Mouse (Mus musculus) cerebellum, adult 8-10 months (tissue): ENCODE results near the gene Ppfia4.

ENCODE experiments used
- DNase-seq: peaks from one replicate; pipeline ENCODE4 v3.0.0; 2022

The Ppfia4 gene

DNA sequence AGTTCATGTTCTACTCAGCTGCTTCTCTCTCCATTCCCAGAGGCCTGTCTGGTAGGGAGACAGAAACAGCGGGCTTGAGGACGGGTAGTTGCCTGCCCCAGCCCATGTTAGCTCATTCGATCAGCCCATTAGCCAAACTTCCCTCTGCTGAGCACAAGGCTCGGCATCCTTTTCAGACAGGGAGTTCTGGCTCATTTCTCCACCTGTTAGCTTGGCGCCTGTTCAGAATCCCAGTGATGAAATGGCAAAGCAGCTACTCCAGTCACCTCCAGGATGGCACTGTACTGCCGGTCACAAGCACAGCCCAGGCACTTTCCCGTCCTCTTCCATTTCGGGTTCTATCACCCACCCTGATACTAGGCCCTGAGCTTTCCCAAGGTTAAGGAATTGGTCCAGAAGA is 35.5 kb downstream of the Ppfia4 start:
- peak; percentile 90 for DNase-seq

DNA sequence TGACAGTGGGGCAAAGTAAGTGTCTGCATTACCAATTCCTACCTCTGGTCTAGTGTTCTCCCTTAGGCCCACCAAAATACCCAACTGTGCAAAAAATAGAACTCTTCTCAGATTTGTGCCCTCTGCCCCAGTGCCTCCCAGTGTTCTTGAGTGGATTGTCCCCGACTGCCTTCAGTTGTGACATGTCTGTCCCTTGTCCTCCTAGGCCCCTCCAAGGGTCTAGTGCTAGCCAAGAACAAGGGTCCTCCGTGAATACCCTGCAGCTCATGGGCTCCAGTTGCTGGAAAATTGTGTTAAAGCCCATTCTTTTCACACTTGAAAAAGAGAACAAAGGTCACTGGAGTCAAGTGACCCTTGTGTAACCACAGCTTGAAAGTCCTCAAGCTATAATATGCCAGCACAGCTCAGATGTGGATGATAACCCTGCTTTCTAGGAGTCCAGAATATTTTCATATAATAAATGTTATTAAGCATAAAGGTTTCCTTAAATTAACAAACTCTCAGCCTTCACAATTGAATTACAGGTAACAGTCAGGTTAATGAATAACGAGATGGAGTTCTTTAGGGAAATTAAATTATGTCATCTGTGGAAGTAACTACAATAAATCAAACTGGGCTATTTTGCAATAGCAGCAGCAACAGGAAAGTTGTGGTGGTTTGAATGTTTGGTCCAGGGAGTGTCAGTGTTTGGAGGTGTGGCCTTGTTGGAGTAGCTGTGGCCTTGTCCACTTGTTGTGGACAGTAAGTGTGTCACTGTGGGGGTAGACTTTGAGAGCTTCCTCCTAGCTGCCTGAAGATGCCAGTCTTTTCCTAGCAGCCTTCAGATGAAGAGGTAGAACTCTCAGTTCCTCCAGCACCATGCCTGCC is 38.8 kb downstream of the Ppfia4 start:
- DNase-seq = no peak

DNA sequence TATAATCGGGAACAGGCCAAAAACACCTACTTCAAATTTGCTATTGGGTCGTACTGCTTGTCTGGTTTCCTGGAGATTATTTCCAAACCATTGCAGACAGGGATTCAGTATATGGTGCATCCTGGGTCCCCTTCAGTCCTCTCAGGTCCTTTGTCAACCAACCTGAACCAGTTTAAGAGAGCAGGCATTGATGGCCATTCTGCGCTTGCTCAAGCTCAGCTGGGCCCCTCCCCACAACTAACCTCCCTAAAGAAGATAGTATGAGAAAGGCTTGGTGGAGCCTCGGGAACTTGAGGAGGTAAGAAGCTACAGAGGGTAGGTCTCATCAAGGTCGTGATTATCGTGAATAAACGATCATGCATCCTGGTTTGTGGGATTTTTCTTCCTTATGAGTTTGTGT is 39.5 kb downstream of the Ppfia4 start:
- no peak for DNase-seq

DNA sequence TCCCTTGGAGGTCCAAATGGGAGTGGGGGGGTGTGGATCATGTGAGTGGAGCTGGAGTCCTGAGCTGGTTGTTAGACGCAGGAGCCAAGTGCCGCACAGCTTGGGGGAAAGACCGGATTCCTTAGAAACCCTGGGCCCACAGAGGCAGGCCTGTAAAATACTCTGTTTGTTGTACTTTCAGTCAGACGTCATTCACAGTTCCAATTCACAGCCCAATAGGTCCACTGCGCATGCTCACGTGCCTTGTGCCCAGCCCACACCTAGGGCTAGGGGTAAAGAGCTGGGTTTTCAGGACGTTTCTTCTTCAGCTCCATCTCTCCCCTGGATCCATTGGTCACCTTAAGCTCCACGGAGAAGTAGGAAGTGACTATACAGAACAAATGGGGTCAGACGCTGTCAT is 40.1 kb downstream of the Ppfia4 start:
- no peak for DNase-seq

DNA sequence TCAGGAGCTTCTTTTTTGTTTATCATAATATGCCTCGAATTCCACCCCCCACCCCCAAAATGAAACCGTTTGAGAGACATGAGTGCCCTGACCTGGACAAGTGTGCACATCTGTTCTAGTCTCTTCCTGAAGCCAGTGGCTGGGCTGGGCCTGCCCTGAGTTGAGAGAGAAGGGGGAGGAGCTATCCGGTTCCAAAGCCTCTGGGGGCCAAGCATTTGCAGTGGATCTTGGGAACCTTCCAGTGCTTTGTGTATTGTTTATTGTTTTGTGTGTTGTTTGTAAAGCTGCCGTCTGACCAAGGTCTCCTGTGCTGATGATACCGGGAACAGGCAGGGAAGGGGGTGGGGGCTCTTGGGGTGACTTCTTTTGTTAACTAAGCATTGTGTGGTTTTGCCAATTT is 40.7 kb downstream of the Ppfia4 start:
- no peak for DNase-seq

DNA sequence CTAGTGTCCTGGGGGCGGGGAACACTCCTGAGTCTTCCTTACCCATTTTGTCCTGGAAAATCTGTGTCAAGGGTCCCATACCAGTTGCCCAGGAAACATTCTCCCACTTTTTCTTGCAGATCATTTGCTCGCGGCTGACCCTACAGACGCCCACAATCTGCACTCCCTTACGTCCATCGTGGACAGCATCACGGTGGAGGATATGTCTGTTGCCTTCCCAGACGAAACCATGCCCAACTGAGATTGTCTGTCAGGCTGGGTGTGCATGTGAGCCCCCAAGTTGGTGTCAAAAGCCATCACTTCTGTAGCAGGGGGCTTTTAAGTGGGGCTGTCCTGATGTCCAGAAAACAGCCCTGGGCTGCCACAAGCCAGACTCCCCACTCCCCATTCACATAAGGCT is 41.2 kb downstream of the Ppfia4 start:
- no peak for DNase-seq

DNA sequence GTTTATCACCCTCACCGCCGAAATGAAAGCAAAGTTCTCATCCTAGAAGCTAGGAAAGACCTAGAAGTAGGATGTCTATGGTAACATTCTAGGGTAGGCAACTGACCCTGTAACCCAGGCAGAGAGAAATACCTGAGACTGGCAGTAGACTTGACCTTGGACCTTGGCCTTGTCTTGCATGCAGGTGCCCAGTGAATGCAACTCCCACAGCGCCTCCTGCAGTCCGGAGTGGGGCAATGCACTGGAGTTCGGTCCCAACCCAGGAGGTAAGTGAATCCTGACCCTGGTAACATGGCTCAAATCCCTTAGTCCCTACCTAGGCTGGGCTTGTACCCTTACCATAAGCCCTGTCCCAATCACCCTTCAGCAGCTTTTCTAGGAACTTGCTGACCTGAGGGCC is 41.8 kb downstream of the Ppfia4 start:
- peak; percentile 70 for DNase-seq

DNA sequence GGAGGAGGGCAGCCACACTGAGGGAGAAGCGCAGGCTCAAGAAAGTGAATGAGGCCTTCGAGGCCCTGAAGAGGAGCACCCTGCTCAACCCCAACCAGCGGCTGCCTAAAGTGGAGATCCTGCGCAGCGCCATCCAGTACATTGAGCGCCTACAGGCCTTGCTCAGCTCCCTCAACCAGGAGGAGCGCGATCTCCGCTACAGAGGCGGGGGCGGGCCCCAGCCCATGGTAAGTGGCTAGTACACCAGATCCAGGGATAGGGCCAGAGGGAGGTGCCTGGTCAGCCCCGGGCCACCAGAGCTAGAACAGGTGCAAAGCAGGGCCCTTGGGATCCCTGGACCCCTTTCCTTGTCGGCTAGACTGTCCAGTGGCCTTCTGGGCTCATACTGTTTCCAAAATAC is 42.4 kb downstream of the Ppfia4 start:
- DNase-seq = no peak

DNA sequence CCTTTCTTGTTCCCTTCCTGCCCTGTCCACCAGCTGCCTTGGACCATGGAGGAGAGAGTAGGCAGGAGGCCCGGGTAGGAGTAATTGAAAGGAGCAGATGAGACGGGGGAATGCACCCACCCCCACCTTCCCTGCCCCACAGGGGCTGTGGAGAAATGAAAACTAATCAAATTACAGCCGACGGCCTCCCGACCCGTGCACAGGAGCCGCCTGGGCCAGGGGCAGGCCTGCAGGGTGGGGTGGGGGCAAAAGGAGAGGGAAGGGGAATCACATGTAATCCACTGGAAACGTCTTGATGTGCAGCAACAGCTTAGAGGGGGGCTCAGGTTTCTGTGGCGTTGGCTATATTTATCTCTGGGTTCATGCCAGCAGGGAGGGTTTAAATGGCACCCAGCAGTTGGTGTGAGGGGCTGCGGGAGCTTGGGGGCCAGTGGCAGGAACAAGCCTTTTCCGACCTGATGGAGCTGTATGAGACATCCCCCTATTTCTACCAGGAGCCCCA is 43.1 kb downstream of the Ppfia4 start, which contains the start of gene Myog:
TSS of gene Myog (plus strand) at position 392 of the 502 bp plus-strand sequence.
- no peak for DNase-seq

DNA sequence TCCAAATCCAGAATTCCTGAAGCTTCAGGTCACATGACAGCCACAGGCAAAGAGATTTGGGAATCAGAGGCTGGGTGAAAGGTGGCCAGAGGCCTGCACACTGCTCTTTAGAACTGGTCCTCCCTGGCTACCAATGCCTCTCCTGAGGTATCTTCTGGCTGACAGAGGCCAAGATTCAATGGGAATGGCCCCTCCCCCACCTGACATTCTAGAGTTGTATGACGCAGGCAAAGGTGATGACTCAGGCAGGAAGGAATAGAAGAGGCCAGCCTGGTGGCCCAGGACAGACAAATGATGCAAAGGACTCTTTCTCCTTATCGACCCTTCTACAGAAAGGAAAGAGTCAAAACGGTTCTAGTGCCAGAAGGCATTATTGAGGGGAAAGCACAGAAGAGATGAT is 44.5 kb downstream of the Ppfia4 start:
- no peak for DNase-seq

DNA sequence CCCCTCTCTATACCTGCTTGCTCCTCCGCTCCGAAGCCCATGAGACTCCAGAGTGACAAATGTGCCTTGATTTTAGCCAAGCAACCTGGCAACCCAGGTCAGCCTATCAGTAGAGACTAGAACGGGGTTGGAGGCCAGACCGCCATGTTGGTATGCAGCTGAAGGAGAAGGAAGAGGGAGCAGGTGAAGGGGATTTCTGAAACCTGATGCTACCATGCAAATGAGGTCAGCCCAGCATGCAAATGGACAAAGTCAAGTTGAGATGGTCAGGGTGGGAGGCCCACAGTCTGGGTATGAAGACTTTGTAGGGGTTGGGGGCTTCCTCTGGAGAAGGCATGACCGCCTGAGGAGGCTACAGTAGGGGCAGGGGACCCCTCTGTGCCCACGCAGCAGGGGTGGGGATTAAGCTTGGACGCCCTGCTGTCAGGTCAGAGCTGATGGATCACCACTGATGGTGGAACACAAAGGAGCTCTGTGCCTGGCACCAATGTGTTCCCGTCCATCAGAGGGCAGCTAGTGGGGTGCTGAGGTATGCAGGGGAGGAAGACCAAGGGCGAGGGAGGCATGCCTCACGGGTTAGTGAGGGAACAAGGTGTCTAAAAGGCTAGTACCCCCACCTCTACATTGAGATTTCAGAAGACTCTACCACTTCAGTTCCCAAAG is 47.1 kb downstream of the Ppfia4 start:
- no peak for DNase-seq

DNA sequence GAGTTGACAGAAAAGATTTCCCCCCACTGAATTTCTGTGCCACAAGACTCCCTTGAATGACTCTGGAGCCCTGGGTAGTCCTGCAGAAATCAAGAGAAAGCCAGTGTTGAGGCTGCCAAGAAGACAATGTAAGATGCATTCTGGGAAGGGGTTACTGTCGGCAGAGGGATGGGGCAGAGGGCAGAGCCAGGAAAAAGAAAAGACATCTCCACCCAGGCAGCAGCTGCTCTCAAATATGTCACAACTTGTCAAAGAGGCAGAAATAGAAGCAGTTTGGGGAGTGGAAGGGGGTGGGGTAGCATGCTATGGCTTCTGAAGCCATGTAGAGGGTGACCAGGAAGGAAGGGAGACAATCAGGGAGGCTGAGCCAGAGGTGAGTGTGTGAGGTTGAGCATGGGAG is 49.6 kb downstream of the Ppfia4 start:
- DNase-seq = no peak

DNA sequence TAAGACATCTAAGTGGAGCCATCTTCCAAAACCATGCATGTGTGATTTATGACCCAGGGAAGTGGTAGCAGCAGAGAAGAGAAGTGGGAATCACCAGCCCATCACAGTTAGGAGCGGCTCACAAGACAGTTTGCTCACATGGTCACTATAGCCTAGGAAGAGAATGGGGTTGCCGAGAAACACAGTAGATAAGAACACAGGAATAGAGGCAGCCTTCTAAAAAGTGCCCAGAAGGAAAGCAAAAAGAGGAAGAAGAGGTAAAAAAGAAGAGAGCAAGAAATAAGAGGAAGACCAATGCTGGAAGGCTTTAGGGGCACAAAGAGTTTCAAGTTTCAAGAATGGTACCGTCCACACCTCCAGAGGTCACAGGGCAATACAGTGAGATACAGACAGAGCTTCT is 50.4 kb downstream of the Ppfia4 start:
- no peak for DNase-seq

DNA sequence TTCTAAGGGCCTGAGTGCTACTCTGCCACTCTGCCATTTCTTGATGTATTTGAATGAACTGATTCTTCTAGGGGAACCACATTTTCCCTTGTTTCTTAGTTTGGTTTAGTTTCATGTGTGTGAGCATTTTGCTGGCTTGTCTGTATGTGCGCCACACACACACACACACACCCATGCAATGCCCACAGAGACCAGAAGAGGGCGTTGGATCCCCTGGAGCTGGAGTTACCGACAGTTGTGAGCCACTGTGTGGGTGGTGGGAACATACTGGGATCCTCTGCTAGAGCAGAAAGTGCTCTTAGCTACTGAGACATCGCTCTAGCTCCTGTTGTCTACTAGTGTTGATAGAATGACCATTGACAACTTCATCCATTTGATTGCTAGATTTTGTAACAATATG is 51.2 kb downstream of the Ppfia4 start:
- DNase-seq = no peak

DNA sequence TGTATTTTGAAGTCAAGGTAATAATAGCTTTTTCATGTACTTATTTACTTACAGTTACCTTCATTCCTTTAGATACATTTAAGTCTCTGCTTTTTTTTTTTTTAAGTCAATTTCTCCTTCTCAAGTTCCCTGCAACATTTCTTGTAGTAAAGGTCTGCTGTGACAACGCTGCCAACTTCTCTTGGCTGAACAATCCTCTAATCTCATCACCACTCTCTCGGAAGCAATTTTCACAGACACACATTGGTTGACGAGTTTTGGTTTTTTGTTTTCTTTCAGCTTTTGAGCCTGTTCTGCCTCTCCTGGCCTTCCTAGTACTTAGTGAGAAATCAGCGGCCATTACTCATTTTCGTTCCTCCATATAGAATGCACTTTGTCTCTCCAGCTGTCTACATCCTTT is 52.6 kb downstream of the Ppfia4 start:
- DNase-seq = no peak

DNA sequence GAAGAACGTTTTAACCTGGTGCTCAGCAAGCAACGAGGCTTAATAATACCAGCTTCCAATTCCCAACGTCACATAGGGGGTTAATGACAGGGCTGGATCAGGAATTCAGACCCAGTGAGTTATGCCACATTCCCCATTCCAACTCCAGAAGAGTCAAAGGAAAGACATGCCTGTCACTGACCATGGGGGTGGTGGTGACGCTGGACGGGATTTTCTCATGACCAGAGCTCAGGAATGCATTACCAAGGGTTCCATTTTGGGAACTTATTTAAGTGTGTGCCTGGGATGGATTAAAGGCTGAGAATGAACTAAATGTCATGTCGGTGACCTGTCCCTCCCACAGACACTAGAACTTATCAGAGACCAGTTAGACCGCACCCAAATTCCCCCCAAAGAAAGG is 55.9 kb downstream of the Ppfia4 start:
- DNase-seq = no peak

DNA sequence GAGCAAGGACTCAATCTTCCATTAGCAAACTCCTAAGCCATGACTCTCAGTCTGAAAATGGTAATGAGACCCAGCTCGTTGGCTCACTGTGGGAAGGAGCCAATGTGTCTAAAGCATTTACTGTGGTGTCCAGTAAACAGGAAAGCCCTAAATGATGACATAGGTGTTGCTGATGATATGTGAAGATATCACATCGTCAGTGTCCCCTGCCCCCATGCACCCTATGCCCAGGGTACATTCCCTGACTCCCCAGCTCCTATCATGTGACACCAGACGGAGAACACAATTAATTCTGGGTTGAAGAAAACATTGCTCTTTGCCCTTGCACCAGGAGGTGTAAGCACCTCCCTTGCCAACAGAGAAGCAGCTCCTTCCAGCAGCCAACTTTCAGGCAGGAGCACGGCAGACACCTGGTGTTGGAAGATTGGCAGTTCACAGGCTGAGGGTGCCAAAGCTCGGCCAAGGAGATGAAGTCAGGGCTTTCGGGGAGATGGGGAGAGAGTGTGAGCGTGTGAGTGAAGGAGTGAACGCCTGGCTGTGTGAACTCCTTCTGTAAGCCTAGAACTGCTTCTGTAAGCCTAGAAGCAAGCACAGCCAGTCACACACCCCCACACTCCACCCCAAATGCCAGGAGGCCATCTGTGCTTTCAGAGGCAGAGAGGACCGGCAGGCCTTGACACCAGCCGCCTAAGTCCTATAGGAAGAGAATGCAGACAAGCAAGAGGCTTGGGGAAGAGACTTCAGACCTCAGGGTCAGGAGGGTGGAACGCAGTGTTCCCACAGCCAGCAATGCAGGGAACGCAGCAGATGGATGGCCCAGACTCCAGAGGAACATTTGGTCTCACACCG is 56.9 kb downstream of the Ppfia4 start:
- DNase-seq = peak; percentile 84

DNA sequence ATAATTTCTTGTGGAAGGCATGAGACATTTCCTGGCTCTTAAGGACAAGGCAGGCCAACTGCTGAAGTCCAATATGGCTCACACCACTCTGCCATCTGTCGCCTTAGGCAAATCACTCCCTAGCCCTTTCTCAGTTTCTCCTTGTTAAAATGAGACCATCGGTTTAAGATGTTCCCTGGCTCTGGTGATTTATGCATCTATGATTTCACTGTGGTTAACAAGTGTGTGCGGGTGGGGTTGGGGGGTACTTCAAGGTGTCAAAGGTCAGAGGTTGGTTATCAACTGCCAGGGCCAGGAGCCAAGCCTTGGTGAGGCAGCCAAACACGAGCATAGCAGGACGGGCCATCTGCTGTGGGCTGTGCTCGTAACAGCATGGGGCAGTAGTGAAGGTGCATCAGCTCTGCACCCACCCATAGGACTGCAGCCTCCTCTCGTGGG is 58.2 kb downstream of the Ppfia4 start:
- DNase-seq = peak; percentile 90

DNA sequence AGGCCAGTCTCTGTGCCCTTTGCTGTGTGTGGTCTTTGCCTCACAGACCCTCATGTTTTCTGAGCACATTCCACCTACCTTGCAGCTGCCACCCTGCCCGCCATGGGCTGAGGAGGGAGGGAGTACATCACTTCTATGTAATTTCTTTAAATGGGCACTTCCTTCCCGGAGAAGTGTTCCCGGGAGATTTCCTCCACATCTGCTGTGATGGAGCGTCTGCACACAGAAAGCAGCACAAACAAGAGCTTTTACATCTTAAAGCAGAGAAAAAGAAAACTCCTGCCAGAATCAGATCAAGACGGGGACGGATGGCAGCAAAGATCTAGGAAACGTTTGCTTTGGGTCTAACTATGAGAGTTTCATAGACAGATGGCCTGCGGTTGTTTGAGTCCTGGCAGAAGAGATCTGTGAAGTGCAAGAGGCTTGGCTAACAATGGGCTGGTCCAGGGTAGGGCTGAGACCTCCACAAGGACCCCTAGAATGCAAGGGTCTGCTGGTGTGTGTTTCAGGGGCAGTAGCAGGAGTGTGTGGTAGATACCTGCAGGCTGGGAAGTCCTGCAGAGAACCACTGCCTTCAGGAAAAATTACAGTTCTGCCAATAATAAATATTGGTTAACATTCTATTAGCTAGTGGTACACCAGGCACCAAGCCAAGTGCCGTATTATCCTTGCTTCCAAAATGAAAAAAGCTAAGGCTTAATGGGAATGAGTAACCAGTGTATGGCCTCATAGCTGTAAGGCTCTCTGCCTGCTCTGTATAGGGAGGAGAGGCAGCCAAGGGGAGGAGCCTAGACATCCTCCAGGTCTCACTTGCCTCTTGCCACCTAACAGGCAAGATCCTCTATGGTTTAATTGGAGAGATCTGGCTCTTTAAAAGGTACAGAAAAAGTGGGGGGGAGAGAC is 59.0 kb downstream of the Ppfia4 start:
- DNase-seq = peak; percentile 73

DNA sequence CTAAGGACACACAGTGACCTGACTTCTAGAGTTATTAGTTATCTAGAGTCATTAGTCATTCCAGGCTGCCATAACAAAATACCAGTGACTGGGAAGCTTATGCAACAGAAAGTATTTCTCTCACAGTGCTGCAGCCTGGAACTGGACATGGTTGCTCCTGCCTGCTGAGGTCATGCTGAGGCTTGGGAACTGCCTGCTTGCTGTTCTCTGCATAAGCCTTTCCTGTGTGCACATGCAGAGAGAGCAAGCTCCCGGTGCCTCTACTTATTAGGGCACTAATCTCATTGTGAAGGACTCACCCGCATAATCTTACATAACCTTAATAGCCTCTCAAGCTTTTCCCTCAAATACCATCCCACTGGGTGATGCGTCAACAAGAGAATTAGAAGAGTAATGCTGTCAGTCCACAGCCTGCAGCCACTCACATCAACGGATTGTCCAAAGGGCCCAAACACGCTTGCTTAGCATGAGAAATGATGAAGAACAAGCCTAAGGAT is 59.9 kb downstream of the Ppfia4 start:
- DNase-seq = no peak

DNA sequence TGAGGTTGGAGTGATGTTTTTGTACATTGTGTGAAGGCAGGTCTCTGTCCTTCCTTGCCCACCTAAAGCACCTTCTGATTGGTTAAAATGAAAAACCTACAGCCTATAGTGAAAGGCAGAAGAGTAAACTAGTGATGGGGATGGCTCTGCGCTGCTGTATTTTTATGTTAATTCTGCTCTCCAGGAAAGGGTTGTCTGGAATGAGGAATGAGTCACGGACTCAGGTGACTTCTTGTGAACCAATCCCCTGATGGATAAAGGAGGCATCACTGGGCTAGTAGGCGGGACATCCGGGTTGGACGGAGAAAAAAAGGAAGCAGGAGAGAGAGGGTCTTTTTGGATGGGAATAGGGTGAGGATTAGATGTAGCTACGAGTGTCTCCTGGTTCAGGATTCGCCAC is 62.7 kb downstream of the Ppfia4 start:
- DNase-seq = no peak

DNA sequence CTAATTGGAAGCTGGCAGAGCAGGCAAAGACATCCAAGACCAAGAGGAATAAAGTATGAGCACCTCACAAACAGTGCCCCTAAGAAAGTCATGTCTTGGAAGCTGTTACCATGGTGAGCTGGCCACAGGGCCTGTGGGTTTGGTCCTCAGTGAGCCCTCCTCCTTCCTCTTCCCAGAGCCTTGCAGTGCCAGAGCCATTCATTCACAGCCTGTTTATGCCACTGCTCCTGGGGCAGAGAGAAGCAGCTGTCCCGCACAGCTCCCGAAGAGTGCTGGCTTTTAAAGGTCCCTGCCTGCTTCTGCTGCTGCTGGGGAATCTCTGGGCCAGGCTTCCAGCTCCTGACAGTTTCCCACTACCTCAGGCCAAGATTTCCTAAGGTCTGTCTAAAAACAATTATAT is 66.9 kb downstream of the Ppfia4 start:
- DNase-seq = no peak
